Mouse (Mus musculus) ES-CJ7 (cell line): ENCODE results near the gene Pth1r.
"Not testable (repeated sequence)": the region's sequence is repeated elsewhere in the genome, so short reads cannot be mapped to it uniquely, and the experiment has no call there.

Experiments
- DNase-seq: peaks from one replicate; pipeline ENCODE4 v3.0.0; 2011; ENCODE audit warnings: low read depth, low spot score

Gene Pth1r

GRCm38 (mm10) chr9:110683574-110684099 is 63.3 kb downstream of the Pth1r start:
- DNase-seq, result no peak

GRCm38 (mm10) chr9:110682697-110683096 is 64.2 kb downstream of the Pth1r start:
- not testable (repeated sequence) for DNase-seq

GRCm38 (mm10) chr9:110682255-110682654 is 64.7 kb downstream of the Pth1r start:
- no peak for DNase-seq

- no peak for DNase-seq
Measured at GRCm38 (mm10) chr9:110681817-110682216, 65.1 kb downstream of the Pth1r start.

- DNase-seq, result no peak
Measured at GRCm38 (mm10) chr9:110680736-110681507, 66.0 kb downstream of the Pth1r start.

- no peak for DNase-seq
Measured at GRCm38 (mm10) chr9:110678886-110679285, 68.1 kb downstream of the Pth1r start.

- no peak for DNase-seq
Measured at GRCm38 (mm10) chr9:110676492-110676911, 70.4 kb downstream of the Pth1r start.

GRCm38 (mm10) chr9:110673107-110673752 is 73.7 kb downstream of the Pth1r start:
- no peak for DNase-seq

- DNase-seq, result peak; percentile 45
Measured at GRCm38 (mm10) chr9:110672462-110673106, 74.4 kb downstream of the Pth1r start.
